Mouse (Mus musculus) kidney, adult 18-20 months (tissue): ENCODE measurements around the gene Muc5b.

ENCODE experiments used
- DNase-seq: peaks from one replicate; pipeline ENCODE4 v3.0.0; 2021

The Muc5b gene

GRCm38 (mm10) chr7:141902791-141903190, 63.9 kb downstream of the Muc5b start:
- DNase-seq, result no peak

GRCm38 (mm10) chr7:141908591-141908990, 69.7 kb downstream of the Muc5b start:
- no peak for DNase-seq

DNA sequence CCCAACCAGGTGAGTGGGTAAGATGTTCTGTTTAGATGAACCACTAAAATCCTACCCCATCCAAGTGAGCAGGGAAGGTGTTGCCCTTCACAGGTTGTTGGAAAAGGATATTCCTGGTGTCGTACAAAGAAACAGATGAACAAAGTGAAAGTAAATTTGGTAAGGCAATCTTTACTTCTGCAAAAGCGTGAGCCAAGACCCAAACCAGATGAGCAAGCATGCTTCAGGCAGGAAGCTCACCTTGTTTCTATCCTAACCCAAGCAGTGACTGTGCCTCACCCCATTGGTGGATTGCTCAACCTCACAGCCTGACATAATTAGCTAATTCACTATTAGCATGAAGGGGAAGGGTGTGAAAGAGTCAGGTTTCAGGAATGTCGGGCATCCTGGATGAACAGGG, 72.4 kb downstream of the Muc5b start:
- DNase-seq, result no peak

- no peak for DNase-seq
Observed at GRCm38 (mm10) chr7:141918407-141918806, 79.5 kb downstream of the Muc5b start, which contains the start of gene Tollip. TSS of gene Tollip (minus strand) at chr7:141918507.
